Mouse (Mus musculus) heart, embryonic 14.5 days (tissue): ENCODE data around the gene Litaf. TPM values are rescaled to one million over a fixed set of nuclear protein-coding genes. Genes with fewer than 3 reads are reported as not detected.
A peak's percentile ranks its signal among the peaks of the same experiment; 100 is the strongest.
"Not testable (repeated sequence)": the region's sequence is repeated elsewhere in the genome, so short reads cannot be mapped to it uniquely, and the experiment has no call there.

Source experiments
- ATAC-seq: fragments of 200-750 bp; cut with Nextera tagmentation; 2 replicates; pipeline ENCODE4 v1.8.0; 2017; ENCODE audit warnings: low read depth, moderate TSS enrichment; ENCODE audit not compliant: insufficient number of reproducible peaks, insufficient read depth, low FRiP score
- H3K27ac ChIP-seq, 2 experiments: fragments of 200-500 bp in 1 of 2; fragments of 300-500 bp in 1 of 2; sonication (generic) in 1 of 2; replicated peaks in 1 of 2; 2 replicates each; pipeline ENCODE4 v1.5.1; 2012 to 2014; ENCODE audit warnings: low read depth in 2 of 2, low read length in 2 of 2, control low read depth in 1 of 2, mild to moderate bottlenecking in 1 of 2, mixed read lengths in 1 of 2; ENCODE audit not compliant: control insufficient read depth in 1 of 2, insufficient read depth in 1 of 2
- H3K27me3 ChIP-seq: fragments of 300-500 bp; sonication (generic); 2 replicates; pipeline ENCODE4 v1.6.1; 2014; ENCODE audit warnings: mild to moderate bottlenecking, low read length, control low read depth; ENCODE audit not compliant: control insufficient read depth, insufficient read depth
- H3K36me3 ChIP-seq: fragments of 300-500 bp; sonication (generic); 2 replicates; pipeline ENCODE4 v1.6.1; 2014; ENCODE audit warnings: mild to moderate bottlenecking, control low read depth, low read length, mixed read lengths; ENCODE audit not compliant: control insufficient read depth, insufficient read depth
- H3K4me1 ChIP-seq, 2 experiments: fragments of 200-500 bp in 1 of 2; fragments of 300-500 bp in 1 of 2; sonication (generic) in 1 of 2; 2 replicates each; pipeline ENCODE4 v1.6.1; 2012 to 2014; ENCODE audit warnings: low read length in 2 of 2, control low read depth in 1 of 2, mixed read lengths in 1 of 2; ENCODE audit not compliant: control insufficient read depth in 2 of 2, insufficient read depth in 2 of 2
- H3K4me2 ChIP-seq: fragments of 300-500 bp; sonication (generic); 2 replicates; pipeline ENCODE4 v1.6.1; 2014; ENCODE audit warnings: mild to moderate bottlenecking, low read length
- H3K4me3 ChIP-seq, 2 experiments: fragments of 200-500 bp in 1 of 2; fragments of 300-500 bp in 1 of 2; sonication (generic) in 1 of 2; 2 replicates each; pipeline ENCODE4 v1.5.1; 2012 to 2014; ENCODE audit warnings: low read length in 2 of 2, mild to moderate bottlenecking in 2 of 2, control low read depth in 1 of 2, low read depth in 1 of 2, moderate library complexity in 1 of 2; ENCODE audit not compliant: control insufficient read depth in 1 of 2, insufficient read depth in 1 of 2
- H3K9ac ChIP-seq: fragments of 300-500 bp; sonication (generic); 2 replicates; pipeline ENCODE4 v1.6.1; 2014; ENCODE audit warnings: mild to moderate bottlenecking, low read length
- H3K9me3 ChIP-seq: fragments of 300-500 bp; sonication (generic); 2 replicates; pipeline ENCODE4 v1.6.1; 2016; ENCODE audit warnings: low read length, control low read depth; ENCODE audit not compliant: control insufficient read depth
- WGBS: fragments of 180-500 bp; shearing (Covaris S2); extraction: QIAGEN DNeasy Blood & Tissue Kit; methylation state at CpG from one replicate; pipeline ENCODE4 v1.1.7; 2014; 5-methylcytosine and 5-hydroxymethylcytosine counted together
- polyA plus RNA-seq: library from polyadenylated mRNA; unstranded; fragments of >200 nt; fragmentation: Nextera tagmentation; extraction: Ambion mirVana; gene quantifications from 2 replicates; pipeline ENCODE4 v1.2.1, GENCODE M21; 2014

Litaf gene
- polyA plus RNA-seq, 1 experiment from 2014 or later: 71.8 TPM

DNA sequence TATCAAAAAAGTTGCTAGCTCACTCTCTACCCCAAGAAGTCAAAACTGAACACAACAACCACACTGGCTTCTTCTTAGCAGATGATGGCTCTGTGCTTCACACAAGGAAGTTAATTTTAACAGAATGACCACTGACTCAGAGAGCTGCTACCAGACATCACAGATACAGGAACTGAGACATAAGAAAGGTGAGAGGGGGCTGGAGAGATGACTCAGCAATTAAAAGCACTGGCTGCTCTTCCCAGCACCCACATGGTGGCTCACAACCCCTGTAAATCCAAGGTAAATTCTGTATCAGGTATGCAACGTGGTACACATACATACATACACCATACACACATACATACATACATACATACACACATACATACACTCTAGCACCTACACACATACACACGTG, 100.9 kb downstream of the Litaf start:
- ATAC-seq: no peak
- 83% methylated on average over 2 of the region's 2 CpGs for WGBS
- peaks cover 7 to 11% of the 10 kb centered on the region in 2 experiments; a peak in 3 of 4 replicates for H3K4me1 ChIP-seq
- H3K27me3 ChIP-seq: no peaks in the 10 kb centered on the region
- no peak overlapping the region for H3K4me2 ChIP-seq
- no peak overlapping the region for H3K4me3 ChIP-seq
- no peaks in the 10 kb centered on the region for H3K9me3 ChIP-seq
- no peak overlapping the region for H3K27ac ChIP-seq
- H3K36me3 ChIP-seq: peaks cover 66% of the 10 kb centered on the region
- H3K9ac ChIP-seq: no peak overlapping the region

DNA sequence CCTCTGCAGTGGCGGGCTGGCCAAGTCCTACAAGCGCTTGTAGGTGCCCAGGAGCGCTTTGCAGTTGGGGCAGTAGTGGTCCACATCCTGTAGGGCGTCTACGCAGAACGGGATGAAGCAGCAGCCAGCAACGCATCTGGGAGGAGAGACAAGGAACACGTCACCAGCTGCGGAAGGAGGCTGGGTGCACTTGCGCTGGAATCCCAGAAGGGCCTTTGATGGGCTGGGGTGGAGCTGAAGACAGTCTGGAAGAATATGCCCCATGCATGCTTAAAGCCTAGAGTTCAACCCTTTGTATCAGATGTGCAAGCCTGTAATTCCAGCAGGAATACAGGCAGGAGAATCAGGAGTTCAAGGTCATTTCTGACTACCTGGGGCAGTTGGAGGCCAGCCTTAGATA, 105.0 kb downstream of the Litaf start:
- Histone ChIP-seq H3K4me1 (peaks cover 10% of the 10 kb centered on the region in 2 experiments; a peak in 3 of 4 replicates), H3K9me3 (no peaks in the 10 kb centered on the region), H3K4me3 (no peak overlapping the region), H3K4me2 (no peak overlapping the region), H3K36me3 (peaks cover 80% of the 10 kb centered on the region), H3K27me3 (no peaks in the 10 kb centered on the region), H3K9ac (no peak overlapping the region), H3K27ac (no peak overlapping the region)
- WGBS: 86% methylated on average over 10 of the region's 10 CpGs
- no peak for ATAC-seq

DNA sequence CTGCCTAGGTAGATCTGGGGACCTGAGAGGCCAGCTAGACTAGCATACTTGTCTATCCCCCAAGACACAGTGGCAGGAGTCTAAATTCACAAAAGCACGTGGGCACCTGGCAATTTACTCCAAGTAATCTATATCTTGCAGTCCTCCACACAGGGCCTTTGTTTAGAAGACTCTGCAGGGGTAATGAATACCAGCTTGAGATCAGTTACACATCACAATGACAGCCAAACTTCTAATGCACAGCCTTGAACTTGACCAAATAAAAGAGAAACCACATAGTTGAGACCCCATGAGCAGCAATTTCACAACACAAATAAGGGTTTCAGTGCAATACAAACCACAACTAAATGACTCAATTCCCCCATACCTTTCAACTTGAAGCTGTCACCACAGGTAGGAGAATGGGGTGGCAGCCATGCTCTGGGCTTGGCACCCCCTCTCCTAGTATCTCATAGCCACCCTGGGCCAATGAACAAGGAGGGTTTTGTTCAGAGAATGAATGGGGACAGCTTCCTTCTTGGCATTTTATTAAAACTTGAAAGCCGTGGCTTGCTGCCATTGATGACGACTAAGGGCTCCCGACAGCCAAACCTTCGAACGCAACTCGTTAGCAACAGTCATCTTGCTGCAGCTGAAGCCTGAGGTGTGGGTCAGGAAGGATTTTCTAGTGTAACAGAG, 107.1 kb downstream of the Litaf start:
- H3K4me3 ChIP-seq: no peak overlapping the region
- WGBS: 72% methylated on average over 7 of the region's 7 CpGs
- H3K9ac ChIP-seq: no peak overlapping the region
- no peak for ATAC-seq
- no peaks in the 10 kb centered on the region for H3K27me3 ChIP-seq
- no peak overlapping the region for H3K4me2 ChIP-seq
- no peaks in the 10 kb centered on the region for H3K9me3 ChIP-seq
- peaks cover 10% of the 10 kb centered on the region in 2 experiments; a peak in 3 of 4 replicates for H3K4me1 ChIP-seq
- peaks cover 62% of the 10 kb centered on the region for H3K36me3 ChIP-seq
- H3K27ac ChIP-seq: no peak overlapping the region

DNA sequence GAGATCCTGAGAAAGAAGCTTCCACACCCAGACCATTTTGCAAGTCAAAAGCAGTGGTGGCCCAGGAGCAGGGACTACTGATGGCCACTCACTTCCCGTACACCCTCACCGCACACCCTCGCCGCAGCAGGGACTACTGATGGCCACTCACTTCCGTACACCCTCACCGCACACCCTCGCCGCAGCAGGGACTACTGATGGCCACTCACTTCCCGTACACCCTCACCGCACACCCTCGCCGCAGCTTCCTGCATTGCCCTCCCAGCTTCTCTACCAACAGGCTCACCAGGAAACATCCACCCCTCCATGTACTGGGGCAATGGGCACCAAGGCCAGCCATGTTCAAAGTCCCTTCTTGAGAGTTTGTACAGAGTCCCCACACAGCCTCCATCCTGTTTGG, 107.7 kb downstream of the Litaf start:
- ATAC-seq, H3K9me3 ChIP-seq, H3K9ac ChIP-seq, H3K27ac ChIP-seq, H3K4me3 ChIP-seq, H3K4me2 ChIP-seq, H3K4me1 ChIP-seq, H3K27me3 ChIP-seq: not testable (repeated sequence)
- 90% methylated on average over 12 of the region's 12 CpGs for WGBS
- H3K36me3 ChIP-seq: peaks cover 56% of the 10 kb centered on the region

DNA sequence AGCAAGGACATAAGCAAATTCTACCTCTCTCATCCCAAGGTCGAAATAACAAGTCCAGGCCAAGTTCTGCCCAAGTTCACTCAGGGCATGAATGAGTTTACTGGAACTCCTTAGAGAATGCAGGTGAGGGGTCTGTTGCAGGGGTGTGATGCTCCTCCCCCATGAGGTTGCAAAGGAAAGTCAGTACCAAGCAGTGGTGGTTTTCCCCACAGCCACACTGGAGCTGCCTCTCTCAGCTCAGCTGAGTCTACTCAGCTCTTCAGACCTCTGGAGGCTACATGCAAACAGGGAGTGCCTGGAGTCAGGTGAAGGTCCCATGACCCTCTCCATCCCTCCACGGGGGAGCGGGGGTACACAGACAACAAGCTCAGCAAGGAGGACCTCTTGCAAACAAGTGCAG, 108.2 kb downstream of the Litaf start:
- WGBS: 66% methylated on average over 3 of the region's 3 CpGs
- H3K9me3 ChIP-seq: no peaks in the 10 kb centered on the region
- H3K27me3 ChIP-seq: no peaks in the 10 kb centered on the region
- no peak overlapping the region for H3K9ac ChIP-seq
- peaks cover 51% of the 10 kb centered on the region for H3K36me3 ChIP-seq
- H3K27ac ChIP-seq: no peak overlapping the region
- no peak for ATAC-seq
- no peak overlapping the region for H3K4me3 ChIP-seq
- peaks cover 10% of the 10 kb centered on the region in 2 experiments; a peak in 3 of 4 replicates for H3K4me1 ChIP-seq
- no peak overlapping the region for H3K4me2 ChIP-seq

DNA sequence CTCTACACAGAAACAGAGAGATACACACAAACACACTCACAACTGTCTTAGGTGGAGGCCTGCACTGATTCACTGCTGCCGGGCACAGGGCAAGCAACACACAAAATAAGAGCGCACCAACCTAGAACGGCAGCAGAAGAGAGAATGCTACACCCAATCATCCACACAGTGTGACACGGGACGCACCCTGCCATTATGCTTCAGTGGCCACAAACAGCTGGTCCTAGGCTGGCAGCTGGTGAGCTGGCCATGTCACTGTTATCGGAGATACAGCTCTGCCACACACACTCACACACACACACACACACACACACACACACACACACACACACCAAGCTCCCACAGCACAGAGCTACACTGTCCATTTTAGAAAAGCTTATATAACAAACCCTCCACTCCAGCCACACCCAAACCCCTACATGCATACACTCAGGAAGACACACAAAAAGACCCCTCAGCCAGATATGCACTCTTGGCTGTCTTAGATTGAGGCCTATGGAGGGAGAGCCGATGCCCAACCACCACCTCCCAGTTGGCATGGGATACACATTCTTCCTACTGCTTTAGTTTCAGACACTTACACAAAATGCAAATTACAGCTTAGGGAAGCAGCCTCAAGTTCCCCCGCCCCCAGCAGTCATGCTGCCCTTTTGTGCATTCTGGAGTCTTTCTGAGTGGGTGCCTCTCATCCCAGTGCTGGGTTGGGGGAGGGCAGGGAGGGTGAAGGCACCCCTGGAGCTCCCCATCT, 108.8 kb downstream of the Litaf start:
- Histone ChIP-seq H3K9me3 (no peaks in the 10 kb centered on the region), H3K4me1 (peaks cover 10% of the 10 kb centered on the region in 2 experiments; a peak in 3 of 4 replicates), H3K36me3 (peaks cover 45% of the 10 kb centered on the region), H3K4me3 (no peak overlapping the region), H3K27ac (no peak overlapping the region), H3K4me2 (no peak overlapping the region), H3K9ac (no peak overlapping the region), H3K27me3 (no peaks in the 10 kb centered on the region)
- 0 out of 2 replicates have a peak, but pooled peaks have one; percentile 17 for ATAC-seq
- 90% methylated on average over 8 of the region's 8 CpGs for WGBS

DNA sequence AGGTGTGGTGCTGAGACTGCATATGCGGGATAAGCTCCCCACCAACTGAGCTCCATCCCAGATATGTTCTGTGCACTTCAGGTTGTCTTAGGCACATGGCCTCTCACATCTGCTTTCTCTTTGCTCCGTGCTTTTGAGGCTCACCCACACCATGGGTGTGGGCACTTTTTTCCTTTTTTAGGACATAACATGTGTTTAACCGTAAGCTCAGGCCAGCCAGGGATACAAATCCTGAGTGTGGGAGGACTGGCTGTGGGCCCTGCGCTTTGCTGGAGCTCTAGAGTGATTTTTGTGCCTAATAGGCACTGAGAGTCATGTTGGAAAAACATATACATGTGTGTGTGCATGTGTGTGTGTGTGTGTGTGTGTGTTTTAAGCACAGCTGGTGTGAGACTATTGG, 110.9 kb downstream of the Litaf start:
- Histone ChIP-seq H3K27ac (no peak overlapping the region), H3K4me2 (no peak overlapping the region), H3K27me3 (no peaks in the 10 kb centered on the region), H3K36me3 (peaks cover 25% of the 10 kb centered on the region), H3K9me3 (no peaks in the 10 kb centered on the region), H3K4me3 (no peak overlapping the region), H3K9ac (no peak overlapping the region), H3K4me1 (peaks cover 4 to 7% of the 10 kb centered on the region in 2 experiments; a peak in 3 of 4 replicates)
- ATAC-seq: no peak
- WGBS: 84% methylated on average over 4 of the region's 4 CpGs
